Mouse (Mus musculus): ENCODE data around the gene Gm28919. TPM values are rescaled to one million over a fixed set of nuclear protein-coding genes. Genes with fewer than 3 reads are reported as not detected.
"Not testable (repeated sequence)": the region's sequence is repeated elsewhere in the genome, so short reads cannot be mapped to it uniquely, and the experiment has no call there.

The Gm28919 gene
- not detected in 2 replicates for polyA plus RNA-seq (2015; fragmentation: Nextera tagmentation; extraction: Ambion mirVana)

- H3K27ac ChIP-seq (replicated peaks); H3K4me1 ChIP-seq (replicated peaks; ENCODE audit: control insufficient read depth, insufficient read depth); H3K4me2 ChIP-seq (replicated peaks; ENCODE audit: low read depth); H3K4me3 ChIP-seq (ENCODE audit: low read depth, low read length); H3K27me3 ChIP-seq (ENCODE audit: control insufficient read depth, insufficient read depth, low read length); H3K36me3 ChIP-seq (ENCODE audit: control insufficient read depth, insufficient read depth, low read length); DNase-seq (ENCODE audit: low spot score); H3K9ac ChIP-seq (ENCODE audit: low read length); H3K9me3 ChIP-seq (ENCODE audit: control insufficient read depth, low read length); ATAC-seq (ENCODE audit: low FRiP score, low TSS enrichment): not testable (repeated sequence)
- WGBS: 25% methylated on average over 2 of the region's 7 CpGs
These were observed at the start of gene Gm28919 for GRCm38 (mm10) chrY:6583246-6583645. Gene Gm28919, plus strand, starts transcription at chrY:6583546.

Other genes with a start within 250 kb of the Gm28919 start
- gene Gm21719, start 99.3 kb downstream of the Gm28919 start, polyA plus RNA-seq (2015; fragmentation: Nextera tagmentation; extraction: Ambion mirVana): not detected in 2 replicates

Measured in stomach, postnatal 0 days (tissue).